Mouse (Mus musculus): ENCODE data around the gene Ttc24. TPM values are rescaled to one million over a fixed set of nuclear protein-coding genes. Genes with fewer than 3 reads are reported as not detected.

The Ttc24 gene
- polyA plus RNA-seq, 1 experiment from 2014 or later = not detected

- Histone ChIP-seq H3K27ac (ENCODE audit: low read depth) (no peak overlapping the region), H3K36me3 (replicated peaks; ENCODE audit: insufficient read depth, low read length) (no peaks in the 10 kb centered on the region), H3K27me3 (ENCODE audit: insufficient read depth, low read length) (no peaks in the 10 kb centered on the region), H3K4me3 (ENCODE audit: low read depth, low read length) (no peak overlapping the region), H3K4me1 (ENCODE audit: insufficient read depth) (no peaks in the 10 kb centered on the region), H3K9ac (replicated peaks) (no peak overlapping the region), H3K9me3 (ENCODE audit: low read length) (no peaks in the 10 kb centered on the region), H3K4me2 (ENCODE audit: low read depth, low read length) (no peak overlapping the region)
- TF ChIP-seq EP300 (IDR thresholded peaks at IDR 0.05; ENCODE audit: low read depth) (no peak), CTCF (IDR thresholded peaks at IDR 0.05; ENCODE audit: low read depth) (no peak)
- no peak for DNase-seq
- ATAC-seq = no peak
- 63% methylated on average over 2 of the region's 2 CpGs for WGBS (ENCODE audit: insufficient replicate concordance)
Observed at GRCm38 (mm10) chr3:88073631-88074030, 4.5 kb downstream of the Ttc24 start.

- no peaks in the 10 kb centered on the region for H3K36me3 ChIP-seq (replicated peaks; ENCODE audit: insufficient read depth, low read length)
- H3K27ac ChIP-seq (ENCODE audit: low read depth) = no peak overlapping the region
- no peak for TF ChIP-seq EP300 (IDR thresholded peaks at IDR 0.05; ENCODE audit: low read depth)
- peak; percentile 94 for TF ChIP-seq CTCF (IDR thresholded peaks at IDR 0.05; ENCODE audit: low read depth)
- H3K9ac ChIP-seq (replicated peaks) = no peak overlapping the region
- H3K4me3 ChIP-seq (ENCODE audit: low read depth, low read length) = no peak overlapping the region
- no peaks in the 10 kb centered on the region for H3K9me3 ChIP-seq (ENCODE audit: low read length)
- H3K27me3 ChIP-seq (ENCODE audit: insufficient read depth, low read length) = no peaks in the 10 kb centered on the region
- DNase-seq (peak; percentile 88), ATAC-seq (peak; percentile 74)
- no peak overlapping the region for H3K4me2 ChIP-seq (ENCODE audit: low read depth, low read length)
- H3K4me1 ChIP-seq (ENCODE audit: insufficient read depth) = no peaks in the 10 kb centered on the region
- 1% methylated on average over 5 of the region's 5 CpGs for WGBS (ENCODE audit: insufficient replicate concordance)
Observed at GRCm38 (mm10) chr3:88071783-88072182, 6.3 kb downstream of the Ttc24 start.

GRCm38 (mm10) chr3:88068386-88068785 lies 9.7 kb downstream of the Ttc24 start:
- no peaks in the 10 kb centered on the region for H3K27me3 ChIP-seq (ENCODE audit: insufficient read depth, low read length)
- no peak overlapping the region for H3K4me2 ChIP-seq (ENCODE audit: low read depth, low read length)
- DNase-seq (peak; percentile 17), ATAC-seq (no peak)
- H3K9ac ChIP-seq (replicated peaks) = no peak overlapping the region
- H3K27ac ChIP-seq (ENCODE audit: low read depth) = no peak overlapping the region
- no peaks in the 10 kb centered on the region for H3K9me3 ChIP-seq (ENCODE audit: low read length)
- no peaks in the 10 kb centered on the region for H3K4me1 ChIP-seq (ENCODE audit: insufficient read depth)
- TF ChIP-seq CTCF (IDR thresholded peaks at IDR 0.05; ENCODE audit: low read depth) (no peak), EP300 (IDR thresholded peaks at IDR 0.05; ENCODE audit: low read depth) (no peak)
- no peaks in the 10 kb centered on the region for H3K36me3 ChIP-seq (replicated peaks; ENCODE audit: insufficient read depth, low read length)
- 38% methylated on average over 2 of the region's 2 CpGs for WGBS (ENCODE audit: insufficient replicate concordance)
- H3K4me3 ChIP-seq (ENCODE audit: low read depth, low read length) = no peak overlapping the region

- Histone ChIP-seq H3K4me1 (ENCODE audit: insufficient read depth) (peaks cover 8% of the 10 kb centered on the region), H3K27me3 (ENCODE audit: insufficient read depth, low read length) (no peaks in the 10 kb centered on the region), H3K27ac (ENCODE audit: low read depth) (no peak within 1 kb of the TSS), H3K9ac (replicated peaks) (peak within 1 kb of the TSS; percentile 77), H3K9me3 (ENCODE audit: low read length) (no peaks in the 10 kb centered on the region), H3K4me3 (ENCODE audit: low read depth, low read length) (peak within 1 kb of the TSS; percentile 84), H3K4me2 (ENCODE audit: low read depth, low read length) (peak within 1 kb of the TSS; percentile 94), H3K36me3 (replicated peaks; ENCODE audit: insufficient read depth, low read length) (peaks cover 13% of the 10 kb centered on the region)
- under 1% methylated on average over 58 of the region's 60 CpGs for WGBS (ENCODE audit: insufficient replicate concordance)
- no peak for TF ChIP-seq EP300 (IDR thresholded peaks at IDR 0.05; ENCODE audit: low read depth)
- no peak for TF ChIP-seq CTCF (IDR thresholded peaks at IDR 0.05; ENCODE audit: low read depth)
- DNase-seq = peak; percentile 94
- ATAC-seq = peak; percentile 97
Observed at GRCm38 (mm10) chr3:88057902-88058696, 20.0 kb downstream of the Ttc24 start, which contains the start of gene Naxe. Naxe (minus strand) TSS chr3:88058495.

GRCm38 (mm10) chr3:88057030-88057429 lies 21.1 kb downstream of the Ttc24 start:
- Histone ChIP-seq H3K4me3 (ENCODE audit: low read depth, low read length) (no peak overlapping the region), H3K4me2 (ENCODE audit: low read depth, low read length) (peak overlapping the region; percentile 94; the same call in 1 of the 2 replicates), H3K9me3 (ENCODE audit: low read length) (no peaks in the 10 kb centered on the region), H3K27me3 (ENCODE audit: insufficient read depth, low read length) (no peaks in the 10 kb centered on the region), H3K4me1 (ENCODE audit: insufficient read depth) (peaks cover 8% of the 10 kb centered on the region), H3K27ac (ENCODE audit: low read depth) (no peak overlapping the region), H3K9ac (replicated peaks) (peak overlapping the region; percentile 77), H3K36me3 (replicated peaks; ENCODE audit: insufficient read depth, low read length) (peaks cover 16% of the 10 kb centered on the region)
- ATAC-seq (no peak), DNase-seq (no peak)
- WGBS (ENCODE audit: insufficient replicate concordance) = 85% methylated on average over 6 of the region's 6 CpGs
- no peak for TF ChIP-seq CTCF (IDR thresholded peaks at IDR 0.05; ENCODE audit: low read depth)
- TF ChIP-seq EP300 (IDR thresholded peaks at IDR 0.05; ENCODE audit: low read depth) = no peak

GRCm38 (mm10) chr3:88049532-88049931 lies 28.6 kb downstream of the Ttc24 start:
- Histone ChIP-seq H3K9me3 (ENCODE audit: low read length) (no peaks in the 10 kb centered on the region), H3K36me3 (replicated peaks; ENCODE audit: insufficient read depth, low read length) (0 out of 2 replicates have a peak, but pooled peaks cover 11% of the 10 kb centered on the region), H3K4me2 (ENCODE audit: low read depth, low read length) (no peak overlapping the region), H3K9ac (replicated peaks) (no peak overlapping the region), H3K27ac (ENCODE audit: low read depth) (no peak overlapping the region), H3K4me1 (ENCODE audit: insufficient read depth) (no peaks in the 10 kb centered on the region), H3K27me3 (ENCODE audit: insufficient read depth, low read length) (no peaks in the 10 kb centered on the region), H3K4me3 (ENCODE audit: low read depth, low read length) (no peak overlapping the region)
- WGBS (ENCODE audit: insufficient replicate concordance) = 62% methylated on average over 3 of the region's 3 CpGs
- ATAC-seq (no peak), DNase-seq (no peak)
- TF ChIP-seq CTCF (IDR thresholded peaks at IDR 0.05; ENCODE audit: low read depth) (no peak), EP300 (IDR thresholded peaks at IDR 0.05; ENCODE audit: low read depth) (no peak)
